Mouse (Mus musculus): ENCODE measurements around the gene Mtfp1. TPM values are rescaled to one million over a fixed set of nuclear protein-coding genes. Genes with fewer than 3 reads are reported as not detected.
"Not testable (repeated sequence)": the region's sequence is repeated elsewhere in the genome, so short reads cannot be mapped to it uniquely, and the experiment has no call there.

Gene Mtfp1
- polyA plus RNA-seq, 1 experiment = 8.3 TPM

DNA sequence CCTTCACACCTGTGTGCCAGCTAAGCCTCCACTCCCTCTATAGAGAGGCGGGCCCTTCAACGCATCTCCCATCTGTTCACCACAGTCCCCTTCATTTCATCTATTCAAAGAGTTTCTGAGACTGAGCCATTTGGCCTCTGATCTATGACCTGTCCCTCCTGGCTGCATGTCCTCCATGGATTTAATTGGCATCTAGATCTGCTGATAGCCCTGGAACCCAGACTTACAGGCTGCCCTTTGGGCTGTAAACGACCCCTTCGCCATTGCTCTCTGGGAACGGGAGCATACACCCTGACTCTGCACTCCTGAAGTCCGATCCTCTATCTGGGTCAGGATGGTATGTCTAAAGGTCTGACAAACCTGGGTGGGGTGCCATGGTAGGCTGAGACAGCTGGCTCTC, 17.6 kb upstream of the Mtfp1 start:
- no peak overlapping the region for H3K27ac ChIP-seq (ENCODE audit: insufficient read depth, low read length)
- TF ChIP-seq CTCF (IDR thresholded peaks at IDR 0.05; ENCODE audit: low read depth, low read length) (no peak), POLR2A (IDR thresholded peaks at IDR 0.05; ENCODE audit: insufficient read depth, low read length) (no peak), EP300 (IDR thresholded peaks at IDR 0.05; ENCODE audit: insufficient read depth, low read depth, low read length) (no peak)

DNA sequence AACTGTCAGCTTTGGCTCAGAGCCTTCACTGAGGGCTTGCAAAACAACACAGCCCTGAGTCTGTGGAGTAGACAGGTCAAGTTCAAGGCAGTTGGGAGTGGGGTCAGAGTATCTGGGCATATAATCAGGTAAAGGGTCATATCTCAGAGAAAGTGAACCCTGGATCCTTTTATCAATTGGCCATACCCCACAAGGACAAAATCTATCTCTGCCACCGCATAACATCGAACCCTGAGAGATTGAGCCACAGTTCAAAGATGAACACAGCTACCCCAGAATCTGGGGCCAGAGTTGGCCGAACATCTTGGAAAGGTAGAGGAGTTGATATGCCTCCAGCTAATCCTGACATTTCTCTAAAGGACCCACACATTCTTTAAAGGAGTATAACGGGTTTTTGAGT, 16.8 kb upstream of the Mtfp1 start:
- H3K4me1 ChIP-seq (ENCODE audit: control insufficient read depth, insufficient read depth, low read length) = no peaks in the 10 kb centered on the region
- no peak overlapping the region for H3K4me3 ChIP-seq (ENCODE audit: low read depth, low read length)
- H3K27me3 ChIP-seq (ENCODE audit: control insufficient read depth, insufficient read depth, low read length, poor library complexity, severe bottlenecking) = no peaks in the 10 kb centered on the region
- no peak for TF ChIP-seq EP300 (IDR thresholded peaks at IDR 0.05; ENCODE audit: insufficient read depth, low read depth, low read length)
- no peak for TF ChIP-seq POLR2A (IDR thresholded peaks at IDR 0.05; ENCODE audit: insufficient read depth, low read length)
- no peak overlapping the region for H3K9ac ChIP-seq (ENCODE audit: low read depth, poor library complexity, severe bottlenecking)
- H3K9me3 ChIP-seq (replicated peaks; ENCODE audit: control insufficient read depth, insufficient read depth, low read length, poor library complexity, severe bottlenecking) = no peaks in the 10 kb centered on the region
- no peak overlapping the region for H3K27ac ChIP-seq (ENCODE audit: insufficient read depth, low read length)
- H3K36me3 ChIP-seq (ENCODE audit: control insufficient read depth, insufficient read depth, low read length, poor library complexity, severe bottlenecking) = no peaks in the 10 kb centered on the region

More for the DNA sequence above, 17.6 kb upstream of the Mtfp1 start:
- no peak overlapping the region for H3K9ac ChIP-seq (ENCODE audit: low read depth, poor library complexity, severe bottlenecking)
- H3K4me1 ChIP-seq (ENCODE audit: control insufficient read depth, insufficient read depth, low read length) = no peaks in the 10 kb centered on the region
- no peaks in the 10 kb centered on the region for H3K9me3 ChIP-seq (replicated peaks; ENCODE audit: control insufficient read depth, insufficient read depth, low read length, poor library complexity, severe bottlenecking)
- H3K4me3 ChIP-seq (ENCODE audit: low read depth, low read length) = no peak overlapping the region
- H3K27me3 ChIP-seq (ENCODE audit: control insufficient read depth, insufficient read depth, low read length, poor library complexity, severe bottlenecking) = no peaks in the 10 kb centered on the region
- H3K36me3 ChIP-seq (ENCODE audit: control insufficient read depth, insufficient read depth, low read length, poor library complexity, severe bottlenecking) = no peaks in the 10 kb centered on the region

DNA sequence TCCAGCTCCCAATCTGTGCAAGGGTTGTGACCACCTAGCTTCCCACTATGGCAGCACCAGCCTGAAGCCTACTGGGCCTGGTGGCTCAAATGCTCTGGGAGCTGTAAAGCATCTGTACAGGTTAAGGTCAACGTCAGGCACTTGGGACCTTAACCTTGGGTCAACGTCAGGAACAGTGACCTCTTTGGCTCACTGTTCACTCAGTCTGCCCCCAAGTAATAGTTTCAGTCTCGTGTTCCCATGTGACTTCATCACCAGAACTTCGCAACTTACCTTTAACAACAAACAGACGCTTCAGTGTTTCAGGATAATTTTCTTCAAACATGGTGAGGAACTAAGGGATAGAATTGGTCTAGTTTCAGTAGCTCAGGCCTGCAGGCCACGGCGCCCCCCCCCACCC, 13.4 kb upstream of the Mtfp1 start:
- no peaks in the 10 kb centered on the region for H3K36me3 ChIP-seq (ENCODE audit: control insufficient read depth, insufficient read depth, low read length, poor library complexity, severe bottlenecking)
- TF ChIP-seq POLR2A (IDR thresholded peaks at IDR 0.05; ENCODE audit: insufficient read depth, low read length) = no peak
- no peak for TF ChIP-seq EP300 (IDR thresholded peaks at IDR 0.05; ENCODE audit: insufficient read depth, low read depth, low read length)
- no peak for TF ChIP-seq CTCF (IDR thresholded peaks at IDR 0.05; ENCODE audit: low read depth, low read length)
- no peaks in the 10 kb centered on the region for H3K27me3 ChIP-seq (ENCODE audit: control insufficient read depth, insufficient read depth, low read length, poor library complexity, severe bottlenecking)
- H3K9me3 ChIP-seq (replicated peaks; ENCODE audit: control insufficient read depth, insufficient read depth, low read length, poor library complexity, severe bottlenecking) = no peaks in the 10 kb centered on the region
- no peak overlapping the region for H3K4me3 ChIP-seq (ENCODE audit: low read depth, low read length)
- H3K27ac ChIP-seq (ENCODE audit: insufficient read depth, low read length) = no peak overlapping the region
- no peaks in the 10 kb centered on the region for H3K4me1 ChIP-seq (ENCODE audit: control insufficient read depth, insufficient read depth, low read length)
- no peak overlapping the region for H3K9ac ChIP-seq (ENCODE audit: low read depth, poor library complexity, severe bottlenecking)

DNA sequence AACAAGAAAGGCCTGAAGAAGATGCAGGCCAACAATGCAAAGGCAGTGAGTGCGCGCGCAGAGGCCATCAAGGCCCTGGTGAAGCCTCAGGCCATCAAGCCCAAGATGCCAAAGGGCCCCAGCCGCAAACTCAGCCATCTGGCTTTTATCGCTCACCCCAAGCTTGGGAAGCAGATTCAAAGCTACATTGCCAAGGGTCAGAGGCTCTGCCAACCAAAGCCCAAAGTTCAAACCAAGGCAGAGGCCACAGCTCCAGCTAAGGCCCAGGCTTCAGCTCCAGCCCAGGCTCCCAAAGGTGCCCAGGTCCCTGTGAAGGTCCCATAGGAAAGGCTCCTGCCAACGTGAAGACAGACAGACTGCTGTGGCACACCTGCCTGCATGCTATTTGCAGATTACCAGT, 12.7 kb upstream of the Mtfp1 start:
- not testable (repeated sequence) for H3K27ac ChIP-seq (ENCODE audit: insufficient read depth, low read length); H3K4me3 ChIP-seq (ENCODE audit: low read depth, low read length); H3K9ac ChIP-seq (ENCODE audit: low read depth, poor library complexity, severe bottlenecking); H3K4me1 ChIP-seq (ENCODE audit: control insufficient read depth, insufficient read depth, low read length); H3K9me3 ChIP-seq (replicated peaks; ENCODE audit: control insufficient read depth, insufficient read depth, low read length, poor library complexity, severe bottlenecking); H3K27me3 ChIP-seq (ENCODE audit: control insufficient read depth, insufficient read depth, low read length, poor library complexity, severe bottlenecking); H3K36me3 ChIP-seq (ENCODE audit: control insufficient read depth, insufficient read depth, low read length, poor library complexity, severe bottlenecking)

DNA sequence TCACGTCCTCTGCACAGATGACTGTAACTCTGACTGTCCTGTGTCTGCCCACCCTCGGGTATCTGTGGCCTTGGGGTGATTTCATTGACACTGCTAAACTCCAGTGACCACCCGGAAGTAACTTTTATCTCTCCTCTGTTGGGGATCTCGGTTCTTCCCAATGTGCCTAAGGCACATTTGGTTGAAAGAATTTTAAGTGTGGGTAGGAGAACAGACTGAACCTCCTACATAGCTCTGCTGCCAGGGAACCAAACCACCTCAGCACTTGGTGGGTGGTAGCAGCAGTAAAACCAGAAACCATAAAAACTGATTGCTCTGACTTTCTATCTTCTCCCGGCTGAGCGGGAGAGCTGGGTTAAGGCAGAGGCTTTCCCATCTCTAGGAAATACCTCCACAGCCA, 10.2 kb upstream of the Mtfp1 start:
- Histone ChIP-seq H3K27me3 (ENCODE audit: control insufficient read depth, insufficient read depth, low read length, poor library complexity, severe bottlenecking) (no peaks in the 10 kb centered on the region), H3K4me1 (ENCODE audit: control insufficient read depth, insufficient read depth, low read length) (no peaks in the 10 kb centered on the region), H3K36me3 (ENCODE audit: control insufficient read depth, insufficient read depth, low read length, poor library complexity, severe bottlenecking) (no peaks in the 10 kb centered on the region), H3K9me3 (replicated peaks; ENCODE audit: control insufficient read depth, insufficient read depth, low read length, poor library complexity, severe bottlenecking) (no peaks in the 10 kb centered on the region), H3K9ac (ENCODE audit: low read depth, poor library complexity, severe bottlenecking) (no peak overlapping the region), H3K4me3 (ENCODE audit: low read depth, low read length) (no peak overlapping the region), H3K27ac (ENCODE audit: insufficient read depth, low read length) (no peak overlapping the region)
- TF ChIP-seq CTCF (IDR thresholded peaks at IDR 0.05; ENCODE audit: low read depth, low read length) (no peak), POLR2A (IDR thresholded peaks at IDR 0.05; ENCODE audit: insufficient read depth, low read length) (no peak), EP300 (IDR thresholded peaks at IDR 0.05; ENCODE audit: insufficient read depth, low read depth, low read length) (no peak)

DNA sequence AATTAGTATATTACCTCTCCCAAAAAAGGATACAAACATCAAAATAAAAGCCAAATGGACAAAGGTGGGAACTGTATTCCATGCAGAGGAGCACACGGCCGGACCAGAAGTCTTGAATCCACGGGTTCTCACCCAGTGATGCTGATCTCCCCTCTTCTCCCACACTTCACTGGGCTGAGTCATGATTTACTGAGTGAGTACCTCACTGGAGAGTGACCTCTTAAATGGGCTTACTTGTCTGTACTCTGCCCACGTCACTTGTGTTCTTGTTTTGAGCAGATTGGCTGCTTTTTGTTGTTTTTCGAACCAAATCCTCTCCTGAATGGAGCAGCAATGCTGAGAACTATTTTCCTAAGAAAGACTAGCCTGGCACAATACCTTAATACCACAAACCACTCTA, 9.7 kb upstream of the Mtfp1 start:
- TF ChIP-seq EP300 (IDR thresholded peaks at IDR 0.05; ENCODE audit: insufficient read depth, low read depth, low read length) (no peak), CTCF (IDR thresholded peaks at IDR 0.05; ENCODE audit: low read depth, low read length) (no peak), POLR2A (IDR thresholded peaks at IDR 0.05; ENCODE audit: insufficient read depth, low read length) (no peak)
- Histone ChIP-seq H3K27me3 (ENCODE audit: control insufficient read depth, insufficient read depth, low read length, poor library complexity, severe bottlenecking) (no peaks in the 10 kb centered on the region), H3K4me1 (ENCODE audit: control insufficient read depth, insufficient read depth, low read length) (no peaks in the 10 kb centered on the region), H3K4me3 (ENCODE audit: low read depth, low read length) (no peak overlapping the region), H3K27ac (ENCODE audit: insufficient read depth, low read length) (no peak overlapping the region), H3K9ac (ENCODE audit: low read depth, poor library complexity, severe bottlenecking) (no peak overlapping the region), H3K9me3 (replicated peaks; ENCODE audit: control insufficient read depth, insufficient read depth, low read length, poor library complexity, severe bottlenecking) (no peaks in the 10 kb centered on the region), H3K36me3 (ENCODE audit: control insufficient read depth, insufficient read depth, low read length, poor library complexity, severe bottlenecking) (no peaks in the 10 kb centered on the region)
